Mouse (Mus musculus) embryonic fibroblast, embryonic 13.5 days (primary cell): ENCODE measurements around the gene Prkag2. TPM values are rescaled to one million over a fixed set of nuclear protein-coding genes. Genes with fewer than 3 reads are reported as not detected.

ENCODE experiments used
- H3K27ac ChIP-seq: 2 replicates; pipeline ENCODE4 v1.5.1; 2012; ENCODE audit warnings: low read length, control low read depth, inconsistent platforms; ENCODE audit not compliant: insufficient read depth
- H3K4me1 ChIP-seq: 2 replicates; pipeline ENCODE4 v1.6.1; 2011; ENCODE audit warnings: low read length; ENCODE audit not compliant: control insufficient read depth, insufficient read depth
- H3K4me3 ChIP-seq: 2 replicates; pipeline ENCODE4 v1.5.1; 2011; ENCODE audit warnings: mild to moderate bottlenecking, control low read depth, low read length; ENCODE audit not compliant: insufficient read depth
- CTCF ChIP-seq: IDR thresholded peaks from 2 replicates; pipeline ENCODE4 v1.5.1; 2011; ENCODE audit warnings: mild to moderate bottlenecking, control low read depth, low read length, moderate library complexity, borderline replicate concordance; ENCODE audit not compliant: insufficient read depth
- POLR2A ChIP-seq: IDR thresholded peaks from 2 replicates; pipeline ENCODE4 v1.6.1; 2011; ENCODE audit warnings: low read depth, mild to moderate bottlenecking, control low read depth, low read length, moderate library complexity
- polyA plus RNA-seq: library from polyadenylated mRNA; stranded (reverse); fragments of >200 nt; gene quantifications from 2 replicates; pipeline ENCODE4 v1.2.4, GENCODE M21; 2011; ENCODE audit warnings: low read depth; ENCODE audit not compliant: missing spikeins, insufficient read length

Gene Prkag2
- 36.2 and 39.6 TPM in 2 replicates for polyA plus RNA-seq

GRCm38 (mm10) chr5:25100516-25101125, at the start of gene Prkag2:
Gene Prkag2 (minus strand): TSS chr5:25100642.
- TF ChIP-seq POLR2A (peak; percentile 25; the same call in 1 of the 2 replicates), CTCF (no peak)
- Histone ChIP-seq H3K4me1 (no peaks in the 10 kb centered on the region), H3K4me3 (peak within 1 kb of the TSS; percentile 35), H3K27ac (no peak within 1 kb of the TSS)

DNA sequence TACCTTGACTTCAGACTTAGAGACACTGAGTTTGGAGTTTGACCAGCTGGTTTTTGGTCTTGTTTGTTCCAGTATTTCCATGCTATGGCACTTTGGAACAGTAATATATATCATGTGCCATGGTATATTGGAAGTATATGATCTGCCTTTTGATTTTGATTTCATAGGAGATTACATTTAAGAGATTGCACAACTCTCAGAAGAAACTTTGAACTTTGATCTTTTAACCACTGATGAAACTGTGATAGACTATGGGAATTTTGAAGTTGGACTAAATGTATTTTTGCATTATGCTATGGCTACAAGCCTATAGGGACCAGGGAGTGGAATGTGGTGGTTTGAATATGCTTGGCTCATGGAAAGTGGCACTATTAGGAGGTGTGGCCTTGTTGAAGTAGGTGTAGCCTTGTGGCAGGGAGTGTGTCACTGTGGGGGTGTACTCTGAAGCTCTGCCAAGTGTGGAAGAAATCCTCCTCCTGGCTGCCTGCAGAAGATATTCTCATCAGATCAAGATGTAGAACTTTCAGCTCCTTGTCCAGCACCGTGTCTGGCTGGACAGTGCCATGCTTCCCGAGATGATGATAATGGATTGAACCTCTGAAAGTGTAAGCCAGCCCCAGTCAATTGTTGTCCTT, 49.0 kb upstream of the Prkag2 start:
- H3K27ac ChIP-seq: no peak overlapping the region
- TF ChIP-seq POLR2A (no peak), CTCF (no peak)
- H3K4me1 ChIP-seq: no peaks in the 10 kb centered on the region
- no peak overlapping the region for H3K4me3 ChIP-seq

- H3K4me1 ChIP-seq: no peaks in the 10 kb centered on the region
- H3K4me3 ChIP-seq: no peak overlapping the region
- no peak for TF ChIP-seq POLR2A
- TF ChIP-seq CTCF: no peak
- H3K27ac ChIP-seq: no peak overlapping the region
Measured at GRCm38 (mm10) chr5:25146705-25147104, 46.3 kb upstream of the Prkag2 start.

DNA sequence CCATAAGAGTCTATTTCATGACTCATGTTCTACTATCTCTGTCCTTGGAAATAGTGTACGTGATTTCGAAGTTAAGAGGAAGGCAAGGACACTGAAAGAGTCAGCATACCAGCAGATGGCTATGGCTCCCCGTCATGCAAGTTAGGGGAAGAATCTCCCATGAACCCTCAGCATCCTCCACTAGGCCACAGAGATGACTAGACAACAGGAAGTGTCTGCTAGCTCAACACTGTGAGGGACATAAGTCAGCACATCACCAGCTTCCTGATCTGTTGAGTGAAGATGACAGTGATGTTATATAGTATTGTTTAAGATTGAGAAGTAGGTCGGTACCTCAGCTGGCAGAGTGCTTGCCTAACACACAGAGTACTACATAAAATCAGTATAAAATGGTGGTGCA, 27.4 kb upstream of the Prkag2 start:
- no peak for TF ChIP-seq CTCF
- no peak for TF ChIP-seq POLR2A
- Histone ChIP-seq H3K4me1 (no peaks in the 10 kb centered on the region), H3K27ac (no peak overlapping the region), H3K4me3 (no peak overlapping the region)

- Histone ChIP-seq H3K27ac (no peak overlapping the region), H3K4me1 (no peaks in the 10 kb centered on the region), H3K4me3 (no peak overlapping the region)
- TF ChIP-seq CTCF: no peak
- no peak for TF ChIP-seq POLR2A
Measured at GRCm38 (mm10) chr5:25125884-25126560, 25.6 kb upstream of the Prkag2 start.

- Histone ChIP-seq H3K4me1 (no peaks in the 10 kb centered on the region), H3K27ac (no peak overlapping the region), H3K4me3 (no peak overlapping the region)
- TF ChIP-seq POLR2A (no peak), CTCF (no peak)
Measured at GRCm38 (mm10) chr5:25122534-25122933, 22.1 kb upstream of the Prkag2 start.

GRCm38 (mm10) chr5:25119148-25119547, 18.7 kb upstream of the Prkag2 start:
- TF ChIP-seq POLR2A: no peak
- no peak for TF ChIP-seq CTCF
- H3K4me1 ChIP-seq: no peaks in the 10 kb centered on the region
- no peak overlapping the region for H3K27ac ChIP-seq
- H3K4me3 ChIP-seq: no peak overlapping the region

- TF ChIP-seq CTCF (no peak), POLR2A (no peak)
- Histone ChIP-seq H3K4me1 (no peaks in the 10 kb centered on the region), H3K27ac (no peak overlapping the region), H3K4me3 (no peak overlapping the region)
Measured at GRCm38 (mm10) chr5:25115997-25116396, 15.6 kb upstream of the Prkag2 start.

DNA sequence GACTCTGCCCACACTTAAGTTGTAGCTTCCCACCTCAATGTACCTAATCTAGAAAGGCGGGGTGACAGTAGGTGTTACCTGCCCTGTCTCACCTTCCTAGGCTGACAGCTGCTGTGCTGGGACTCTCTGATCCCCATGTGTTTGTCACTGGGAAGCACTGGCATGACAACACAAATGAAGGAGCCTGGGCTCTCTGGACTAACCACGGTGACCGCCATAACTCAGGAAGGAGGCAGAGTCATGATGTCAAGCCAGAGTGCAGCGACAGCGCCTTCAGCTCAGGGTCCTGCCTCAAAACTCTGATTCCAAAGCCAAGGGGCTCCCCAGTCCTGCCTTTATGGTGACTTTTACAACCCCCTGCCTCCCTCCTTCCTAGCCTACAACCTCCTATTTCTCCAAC, 14.8 kb upstream of the Prkag2 start:
- Histone ChIP-seq H3K4me1 (no peaks in the 10 kb centered on the region), H3K4me3 (no peak overlapping the region), H3K27ac (no peak overlapping the region)
- TF ChIP-seq POLR2A (no peak), CTCF (no peak)

GRCm38 (mm10) chr5:25114110-25114509, 13.7 kb upstream of the Prkag2 start:
- TF ChIP-seq CTCF (no peak), POLR2A (no peak)
- Histone ChIP-seq H3K27ac (no peak overlapping the region), H3K4me3 (no peak overlapping the region), H3K4me1 (no peaks in the 10 kb centered on the region)
